24 mouse cellular contexts compared by ENCODE assay signal in the genomic region with DNA sequence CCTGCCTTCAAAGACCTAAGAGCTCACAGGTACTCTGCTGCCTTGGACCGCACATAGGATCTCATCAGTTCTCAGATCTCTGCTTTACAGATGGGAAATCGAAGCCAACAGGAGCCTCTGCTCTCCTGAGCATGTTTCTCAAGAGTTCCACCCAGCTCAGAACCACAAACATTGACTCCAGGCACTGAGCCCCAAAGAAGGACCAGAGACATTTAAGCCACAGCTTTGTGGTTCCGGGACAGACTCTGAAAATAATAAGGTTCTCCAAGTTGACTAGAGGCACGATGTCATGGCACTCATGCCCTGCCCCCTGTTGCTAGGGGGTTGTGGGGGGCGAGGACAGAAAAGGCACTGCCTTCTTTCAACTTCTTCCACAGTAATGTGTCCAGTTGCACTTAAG.
DNase-seq lines count a peak whose midpoint lies in the region; ATAC-seq lines count a peak whose summit lies in the region.
"Had no signal": no experiment of that assay in that cellular context is flagged by ENCODE, and none has a peak within 500 bp of the region (broad histone marks: within the 10 kb centered on the region; RNA-seq: fewer than 3 reads in every experiment).

No protein-coding gene starts in this region.

- H3K36me3 ChIP-seq in heart, embryonic 16.5 days (ENCODE audit: control insufficient read depth, insufficient read depth): no peaks in the 10 kb centered on the region
- H3K36me3 ChIP-seq: heart, embryonic 10.5 days; hindbrain, embryonic 10.5 days; limb, embryonic 13.5 days; liver, embryonic 12.5 days; neural tube, embryonic 13.5 days; stomach, embryonic 15.5 days had no signal

- H3K9ac ChIP-seq in heart, embryonic 16.5 days (ENCODE audit: low read length): no peak overlapping the region
- H3K9ac ChIP-seq: limb, embryonic 13.5 days; liver, embryonic 12.5 days; neural tube, embryonic 13.5 days; stomach, embryonic 15.5 days had no signal

- no peak overlapping the region for H3K27ac ChIP-seq in heart, embryonic 16.5 days (ENCODE audit: low read length)
- H3K27ac ChIP-seq: heart, embryonic 10.5 days; hindbrain, embryonic 10.5 days; limb, embryonic 13.5 days; liver, embryonic 12.5 days; neural tube, embryonic 13.5 days; stomach, embryonic 15.5 days had no signal

- H3K9me3 ChIP-seq in heart, embryonic 16.5 days (replicated peaks; ENCODE audit: control insufficient read depth, low read length): no peaks in the 10 kb centered on the region
- H3K9me3 ChIP-seq: heart, embryonic 10.5 days; hindbrain, embryonic 10.5 days; limb, embryonic 13.5 days; liver, embryonic 12.5 days; neural tube, embryonic 13.5 days; stomach, embryonic 15.5 days had no signal

- H3K4me1 ChIP-seq in heart, embryonic 16.5 days (ENCODE audit: control insufficient read depth, insufficient read depth, low read length): no peaks in the 10 kb centered on the region
- H3K4me1 ChIP-seq: heart, embryonic 10.5 days; liver, embryonic 12.5 days; neural tube, embryonic 13.5 days; stomach, embryonic 15.5 days had no signal

- 74% methylated on average over 5 of the region's 5 CpGs for WGBS in heart, embryonic 16.5 days

- peak; percentile 39; the same call in 1 of the 2 replicates for ATAC-seq in heart, embryonic 16.5 days (replicated peaks; ENCODE audit: extremely low read depth, insufficient read depth, low FRiP score)
- peak; percentile 11 for ATAC-seq in activated CD4-positive, CD25-positive, alpha-beta regulatory T cell, adult 4 months
- ATAC-seq in megakaryocyte progenitor cell, adult 5-6 weeks (replicated peaks; ENCODE audit: poor library complexity): peak; percentile 37
- ATAC-seq: hindbrain, embryonic 16.5 days; intestine, embryonic 16.5 days; liver, embryonic 12.5 days had no signal

- no peak overlapping the region for H3K4me3 ChIP-seq in heart, embryonic 16.5 days (ENCODE audit: low read length)
- H3K4me3 ChIP-seq: heart, embryonic 10.5 days; hindbrain, embryonic 10.5 days; limb, embryonic 13.5 days; liver, embryonic 12.5 days; megakaryocyte, embryonic 14.5 days; neural tube, embryonic 13.5 days; stomach, embryonic 15.5 days had no signal

- H3K4me2 ChIP-seq in heart, embryonic 16.5 days (ENCODE audit: low read depth, low read length): no peak overlapping the region
- H3K4me2 ChIP-seq: limb, embryonic 13.5 days; liver, embryonic 12.5 days; neural tube, embryonic 13.5 days; stomach, embryonic 15.5 days had no signal

- no peak for DNase-seq in heart, adult 11 months
- DNase-seq in CD4-positive helper T cell, adult 2 months (ENCODE audit: low read depth, low spot score): peak; percentile 59
- no peak for DNase-seq in adipocyte (ENCODE audit: low spot score)
- no peak for DNase-seq in heart, adult 18-20 months
- DNase-seq: cerebellum, adult 11 months; cerebellum, adult 9-11 months; gastrocnemius, postnatal 36 days; kidney, adult 9 months; kidney, postnatal 36 days; lung, adult 18-20 months; lung, postnatal 14 days; midbrain, embryonic 14.5 days had no signal

- H3K27me3 ChIP-seq in heart, embryonic 16.5 days (ENCODE audit: control insufficient read depth, insufficient read depth, low read length): no peaks in the 10 kb centered on the region
- H3K27me3 ChIP-seq: limb, embryonic 13.5 days; neural tube, embryonic 13.5 days; stomach, embryonic 15.5 days had no signal
